Mouse (Mus musculus) layer of hippocampus, adult 11-12 months (tissue): ENCODE results near the gene Dusp13.

ENCODE experiments used
- DNase-seq: peaks from one replicate; pipeline ENCODE4 v3.0.0; 2022; ENCODE audit warnings: low spot score

Dusp13 gene

GRCm38 (mm10) chr14:21750881-21751542 is at the start of gene Dusp13:
TSS of gene Dusp13 (minus strand) at chr14:21751181.
- peak; percentile 69 for DNase-seq

GRCm38 (mm10) chr14:21800641-21801040 is 49.7 kb upstream of the Dusp13 start:
- DNase-seq = no peak

- DNase-seq = no peak
Measured at GRCm38 (mm10) chr14:21792250-21792649, 41.3 kb upstream of the Dusp13 start.

GRCm38 (mm10) chr14:21791722-21792121 is 40.7 kb upstream of the Dusp13 start:
- no peak for DNase-seq

- DNase-seq = no peak
Measured at GRCm38 (mm10) chr14:21790585-21791251, 39.7 kb upstream of the Dusp13 start.

- DNase-seq = no peak
Measured at GRCm38 (mm10) chr14:21788121-21788520, 37.1 kb upstream of the Dusp13 start.

- no peak for DNase-seq
Measured at GRCm38 (mm10) chr14:21787374-21787773, 36.4 kb upstream of the Dusp13 start.

GRCm38 (mm10) chr14:21786500-21786899 is 35.5 kb upstream of the Dusp13 start:
- DNase-seq = no peak

- no peak for DNase-seq
Measured at GRCm38 (mm10) chr14:21776201-21776600, 25.2 kb upstream of the Dusp13 start.

- DNase-seq = no peak
Measured at GRCm38 (mm10) chr14:21773946-21774345, 23.0 kb upstream of the Dusp13 start.

- DNase-seq = no peak
Measured at GRCm38 (mm10) chr14:21772506-21773281, 21.7 kb upstream of the Dusp13 start.

- no peak for DNase-seq
Measured at GRCm38 (mm10) chr14:21766398-21766958, 15.5 kb upstream of the Dusp13 start.

- no peak for DNase-seq
Measured at GRCm38 (mm10) chr14:21765754-21766397, 14.9 kb upstream of the Dusp13 start.

- no peak for DNase-seq
Measured at GRCm38 (mm10) chr14:21764646-21765045, 13.7 kb upstream of the Dusp13 start.

GRCm38 (mm10) chr14:21763736-21764135 is 12.8 kb upstream of the Dusp13 start:
- DNase-seq = no peak

GRCm38 (mm10) chr14:21761560-21761959 is 10.6 kb upstream of the Dusp13 start:
- DNase-seq = no peak

GRCm38 (mm10) chr14:21753367-21753766 is 2.4 kb upstream of the Dusp13 start:
- DNase-seq = no peak

GRCm38 (mm10) chr14:21752411-21752810 is 1.4 kb upstream of the Dusp13 start:
- no peak for DNase-seq

- peak; percentile 86 for DNase-seq
Measured at GRCm38 (mm10) chr14:21750008-21750880, 737 bp downstream of the Dusp13 start, which contains the start of gene Samd8. TSS of gene Samd8 (plus strand) at chr14:21750531.

- peak; percentile 62 for DNase-seq
Measured at GRCm38 (mm10) chr14:21748142-21748870, 2.7 kb downstream of the Dusp13 start.
